Mouse (Mus musculus): ENCODE measurements around the gene AW822073. TPM values are rescaled to one million over a fixed set of nuclear protein-coding genes. Genes with fewer than 3 reads are reported as not detected.

The AW822073 gene
- not detected in 2 replicates for polyA plus RNA-seq (2012; rRNA removed; ENCODE audit: low replicate concordance)

GRCm38 (mm10) chr10:58224827-58225785, at the start of gene AW822073:
TSS of gene AW822073 (minus strand) at chr10:58224930.

GRCm38 (mm10) chr10:58255213-58255892, 30.6 kb upstream of the AW822073 start, which contains the start of gene Gcc2:
TSS of gene Gcc2 (plus strand) at chr10:58255497.

DNA sequence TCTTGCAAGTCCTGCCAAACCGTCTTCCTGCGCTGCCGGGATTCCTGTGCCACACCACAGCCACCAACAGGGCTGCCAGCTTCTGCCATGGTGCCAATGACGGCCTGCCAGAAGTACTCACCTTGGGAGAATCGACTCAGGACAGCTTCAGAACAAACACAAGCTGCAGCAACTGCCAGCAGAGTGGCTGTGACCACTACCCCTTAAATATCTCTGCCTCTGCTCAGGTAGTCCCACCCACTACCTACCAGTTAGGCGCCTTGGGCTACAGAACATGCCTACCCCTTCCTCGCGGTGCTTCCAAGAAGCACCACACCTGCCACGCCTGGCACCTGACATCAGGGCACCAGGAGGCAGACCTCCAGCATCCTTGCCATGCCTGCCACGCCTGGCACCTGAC, 11.9 kb upstream of the AW822073 start, which contains the start of gene Gm4981:
TSS of gene Gm4981 (minus strand) at position 89 of the 400 bp plus-strand sequence.

GRCm38 (mm10) chr10:58232641-58232969, 7.9 kb upstream of the AW822073 start, which contains the start of gene Duxf3:
TSS of gene Duxf3 (minus strand) at chr10:58232675.

Other genes with a start within 250 kb of the AW822073 start
- not detected in 2 replicates for gene Duxf3, start 7.7 kb upstream of the AW822073 start, polyA plus RNA-seq (2012; rRNA removed; ENCODE audit: low replicate concordance)
- not detected in 2 replicates for gene Gm4981, start 11.8 kb upstream of the AW822073 start, polyA plus RNA-seq (2012; rRNA removed; ENCODE audit: low replicate concordance)
- 10.6 and 11.3 TPM in 2 replicates for gene Gcc2, start 30.6 kb upstream of the AW822073 start, polyA plus RNA-seq (2012; rRNA removed; ENCODE audit: low replicate concordance)
- 26.0 and 53.2 TPM in 2 replicates for gene Lims1, start 98.5 kb upstream of the AW822073 start, polyA plus RNA-seq (2012; rRNA removed; ENCODE audit: low replicate concordance)
- 4.2 and 6.8 TPM in 2 replicates for gene Ranbp2, start 222.0 kb upstream of the AW822073 start, polyA plus RNA-seq (2012; rRNA removed; ENCODE audit: low replicate concordance)